Mouse (Mus musculus) erythroblast, embryonic 14.5 days (primary cell): ENCODE data around the gene Pspc1.

Experiments
- GATA1 ChIP-seq: IDR thresholded peaks from 2 replicates; pipeline ENCODE4 v1.6.1; 2012; ENCODE audit warnings: low read length, inconsistent platforms, mixed read lengths
- TAL1 ChIP-seq: IDR thresholded peaks from 3 replicates; pipeline ENCODE4 v1.6.1; 2012; ENCODE audit warnings: low read length, inconsistent platforms, mixed read lengths

GRCm38 (mm10) chr14:56695495-56695894 lies 82.6 kb downstream of the Pspc1 start:
- TF ChIP-seq GATA1 (no peak), TAL1 (no peak)
